Mouse (Mus musculus): ENCODE data around the gene Card6. TPM values are rescaled to one million over a fixed set of nuclear protein-coding genes. Genes with fewer than 3 reads are reported as not detected.

Card6 gene
- total and polyA plus RNA-seq, 2 experiments, result 2.5 to 7.5 TPM

DNA sequence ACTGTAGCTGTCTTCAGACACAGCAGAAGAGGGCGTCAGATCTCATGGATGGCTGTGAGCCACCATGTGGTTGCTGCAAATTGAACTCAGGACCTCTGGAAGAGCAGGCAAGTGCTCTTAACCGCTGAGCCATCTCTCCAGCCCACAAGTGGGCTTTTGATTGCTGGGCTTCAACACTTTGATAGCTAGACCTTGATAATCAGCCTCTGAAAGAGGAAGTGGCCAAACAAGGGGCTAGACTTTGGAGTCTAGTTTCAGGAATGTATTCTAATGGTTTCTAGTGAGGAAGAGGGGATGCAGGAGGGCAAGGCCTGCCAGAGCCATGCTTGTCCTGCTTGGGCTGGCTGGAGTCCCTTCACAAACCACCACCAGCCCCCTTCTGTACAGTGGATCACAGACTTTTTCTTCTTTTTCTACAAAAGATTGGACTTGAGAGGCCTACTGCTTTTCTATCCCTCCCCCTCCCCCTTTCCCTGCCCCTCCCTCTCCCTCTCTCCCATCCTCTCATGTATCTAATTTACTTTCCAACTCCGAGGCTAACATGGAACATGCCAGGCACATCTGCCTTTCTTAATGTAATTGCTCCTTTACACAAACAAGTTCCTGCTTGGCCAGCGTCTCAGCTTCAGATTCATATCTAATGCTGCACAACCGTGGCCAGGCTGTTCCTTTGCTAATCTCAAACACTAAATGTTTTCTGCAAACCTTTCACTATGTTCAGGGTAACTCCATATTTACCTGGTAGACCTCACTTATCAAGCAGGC, 20.0 kb upstream of the Card6 start:
- Histone ChIP-seq H3K9ac (ENCODE audit: low read depth, low read length) (no peak overlapping the region), H3K27ac (replicated peaks; ENCODE audit: insufficient read depth, low read depth, low read length) (no peak overlapping the region), H3K4me1 (ENCODE audit: control insufficient read depth, insufficient read depth, low read length) (no peaks in the 10 kb centered on the region), H3K79me2 (ENCODE audit: control insufficient read depth, insufficient read depth, low read length) (no peaks in the 10 kb centered on the region), H3K4me3 (ENCODE audit: insufficient read depth, low read depth, low read length) (no peak overlapping the region), H3K27me3 (ENCODE audit: control insufficient read depth, insufficient read depth, low read length) (no peaks in the 10 kb centered on the region), H3K36me3 (ENCODE audit: control insufficient read depth, insufficient read depth, low read length) (peaks cover 2% of the 10 kb centered on the region; the same call in 1 of the 2 replicates)
- no peak for DNase-seq (ENCODE audit: extremely low read depth, low read depth, low spot score)
- TF ChIP-seq POLR2A (IDR thresholded peaks at IDR 0.05; ENCODE audit: extremely low read depth, insufficient read depth, low read length), result no peak
- no peak for TF ChIP-seq CTCF (IDR thresholded peaks at IDR 0.05; ENCODE audit: low read depth, low read length)
- WGBS, result 79% methylated on average over 5 of the region's 5 CpGs

DNA sequence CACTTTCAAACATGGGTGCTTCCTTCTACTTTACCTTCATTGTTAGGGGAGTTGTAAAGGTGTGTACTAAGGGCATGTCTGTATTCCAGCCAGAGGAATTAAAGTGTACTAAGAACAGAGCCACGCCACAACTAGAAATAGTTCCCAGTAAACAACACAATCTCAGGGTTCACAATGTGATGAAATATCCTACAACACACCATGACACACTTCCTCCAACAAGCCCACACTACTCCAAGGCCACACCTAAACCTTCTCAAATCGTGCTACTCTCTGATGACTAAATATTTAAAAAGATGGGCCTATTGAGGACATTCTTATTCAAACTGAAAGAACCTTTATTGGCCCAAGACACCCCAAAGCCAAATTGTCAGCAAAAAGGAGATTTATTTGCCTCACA, 19.1 kb upstream of the Card6 start:
- H3K79me2 ChIP-seq (ENCODE audit: control insufficient read depth, insufficient read depth, low read length), result no peaks in the 10 kb centered on the region
- H3K4me3 ChIP-seq (ENCODE audit: insufficient read depth, low read depth, low read length), result no peak overlapping the region
- H3K9ac ChIP-seq (ENCODE audit: low read depth, low read length), result no peak overlapping the region
- H3K27ac ChIP-seq (replicated peaks; ENCODE audit: insufficient read depth, low read depth, low read length), result no peak overlapping the region
- no peaks in the 10 kb centered on the region for H3K4me1 ChIP-seq (ENCODE audit: control insufficient read depth, insufficient read depth, low read length)
- no peak for DNase-seq (ENCODE audit: extremely low read depth, low read depth, low spot score)
- H3K36me3 ChIP-seq (ENCODE audit: control insufficient read depth, insufficient read depth, low read length), result peaks cover 4% of the 10 kb centered on the region
- no peak for TF ChIP-seq POLR2A (IDR thresholded peaks at IDR 0.05; ENCODE audit: extremely low read depth, insufficient read depth, low read length)
- TF ChIP-seq CTCF (IDR thresholded peaks at IDR 0.05; ENCODE audit: low read depth, low read length), result no peak
- no peaks in the 10 kb centered on the region for H3K27me3 ChIP-seq (ENCODE audit: control insufficient read depth, insufficient read depth, low read length)
- 63% methylated on average over 2 of the region's 2 CpGs for WGBS

GRCm38 (mm10) chr15:5126456-5126855, 18.1 kb upstream of the Card6 start:
- DNase-seq (ENCODE audit: extremely low read depth, low read depth, low spot score), result no peak
- no peak overlapping the region for H3K9ac ChIP-seq (ENCODE audit: low read depth, low read length)
- H3K79me2 ChIP-seq (ENCODE audit: control insufficient read depth, insufficient read depth, low read length), result no peaks in the 10 kb centered on the region
- no peak overlapping the region for H3K27ac ChIP-seq (replicated peaks; ENCODE audit: insufficient read depth, low read depth, low read length)
- no peak for TF ChIP-seq CTCF (IDR thresholded peaks at IDR 0.05; ENCODE audit: low read depth, low read length)
- TF ChIP-seq POLR2A (IDR thresholded peaks at IDR 0.05; ENCODE audit: extremely low read depth, insufficient read depth, low read length), result no peak
- no peaks in the 10 kb centered on the region for H3K27me3 ChIP-seq (ENCODE audit: control insufficient read depth, insufficient read depth, low read length)
- WGBS, result 64% methylated on average over 4 of the region's 4 CpGs
- H3K4me3 ChIP-seq (ENCODE audit: insufficient read depth, low read depth, low read length), result no peak overlapping the region
- peaks cover 6% of the 10 kb centered on the region for H3K36me3 ChIP-seq (ENCODE audit: control insufficient read depth, insufficient read depth, low read length)
- no peaks in the 10 kb centered on the region for H3K4me1 ChIP-seq (ENCODE audit: control insufficient read depth, insufficient read depth, low read length)

GRCm38 (mm10) chr15:5121535-5122313, 13.4 kb upstream of the Card6 start:
- DNase-seq (ENCODE audit: extremely low read depth, low read depth, low spot score), result peak; percentile 69
- no peak overlapping the region for H3K9ac ChIP-seq (ENCODE audit: low read depth, low read length)
- peaks cover 2% of the 10 kb centered on the region for H3K79me2 ChIP-seq (ENCODE audit: control insufficient read depth, insufficient read depth, low read length)
- no peak overlapping the region for H3K27ac ChIP-seq (replicated peaks; ENCODE audit: insufficient read depth, low read depth, low read length)
- no peak overlapping the region for H3K4me3 ChIP-seq (ENCODE audit: insufficient read depth, low read depth, low read length)
- H3K4me1 ChIP-seq (ENCODE audit: control insufficient read depth, insufficient read depth, low read length), result peaks cover 3% of the 10 kb centered on the region; the same call in 1 of the 2 replicates
- no peaks in the 10 kb centered on the region for H3K27me3 ChIP-seq (ENCODE audit: control insufficient read depth, insufficient read depth, low read length)
- peaks cover 37% of the 10 kb centered on the region for H3K36me3 ChIP-seq (ENCODE audit: control insufficient read depth, insufficient read depth, low read length)
- WGBS, result 83% methylated on average over 12 of the region's 12 CpGs
- TF ChIP-seq POLR2A (IDR thresholded peaks at IDR 0.05; ENCODE audit: extremely low read depth, insufficient read depth, low read length), result no peak

GRCm38 (mm10) chr15:5119707-5120106, 11.4 kb upstream of the Card6 start:
- peaks cover 37% of the 10 kb centered on the region for H3K36me3 ChIP-seq (ENCODE audit: control insufficient read depth, insufficient read depth, low read length)
- WGBS, result 94% methylated on average over 2 of the region's 2 CpGs
- H3K27ac ChIP-seq (replicated peaks; ENCODE audit: insufficient read depth, low read depth, low read length), result no peak overlapping the region
- TF ChIP-seq POLR2A (IDR thresholded peaks at IDR 0.05; ENCODE audit: extremely low read depth, insufficient read depth, low read length) (no peak), CTCF (IDR thresholded peaks at IDR 0.05; ENCODE audit: low read depth, low read length) (no peak)
- H3K79me2 ChIP-seq (ENCODE audit: control insufficient read depth, insufficient read depth, low read length), result peaks cover 5% of the 10 kb centered on the region
- no peaks in the 10 kb centered on the region for H3K27me3 ChIP-seq (ENCODE audit: control insufficient read depth, insufficient read depth, low read length)
- peaks cover 8% of the 10 kb centered on the region; the same call in 1 of the 2 replicates for H3K4me1 ChIP-seq (ENCODE audit: control insufficient read depth, insufficient read depth, low read length)
- no peak overlapping the region for H3K9ac ChIP-seq (ENCODE audit: low read depth, low read length)
- DNase-seq (ENCODE audit: extremely low read depth, low read depth, low spot score), result no peak
- no peak overlapping the region for H3K4me3 ChIP-seq (ENCODE audit: insufficient read depth, low read depth, low read length)
